Mouse (Mus musculus) layer of hippocampus, adult 9-11 months (tissue): ENCODE measurements around the gene 4933414I15Rik.

Experiments used
- DNase-seq: peaks from one replicate; pipeline ENCODE4 v3.0.0; 2022

Gene 4933414I15Rik

DNA sequence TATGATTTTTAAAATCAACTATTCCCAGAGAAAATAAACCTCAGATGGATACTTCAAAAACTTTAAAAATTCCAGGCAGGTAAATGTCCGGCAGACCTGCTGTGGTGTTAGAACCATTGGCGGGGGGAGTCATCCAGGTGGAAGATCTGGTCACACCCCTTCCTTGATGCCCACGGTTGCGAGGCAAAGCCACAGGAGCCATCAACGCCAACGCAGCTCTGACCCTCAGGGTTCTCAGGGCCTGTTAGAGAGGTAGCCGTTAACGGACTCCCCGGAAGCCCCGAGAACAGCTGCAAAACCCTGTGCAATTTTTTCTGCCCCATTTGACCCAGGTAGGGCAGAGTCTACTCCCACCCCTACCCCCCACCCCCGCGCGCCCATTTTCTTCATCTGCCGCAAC lies at the start of gene 4933414I15Rik:
4933414I15Rik (minus strand) TSS at position 260 of the 400 bp plus-strand sequence.
- no peak for DNase-seq

GRCm38 (mm10) chr11:50981667-50982066 lies 38.1 kb upstream of the 4933414I15Rik start, which contains the start of gene Olfr1377:
TSS of gene Olfr1377 (plus strand) at chr11:50981967.
- DNase-seq: no peak

DNA sequence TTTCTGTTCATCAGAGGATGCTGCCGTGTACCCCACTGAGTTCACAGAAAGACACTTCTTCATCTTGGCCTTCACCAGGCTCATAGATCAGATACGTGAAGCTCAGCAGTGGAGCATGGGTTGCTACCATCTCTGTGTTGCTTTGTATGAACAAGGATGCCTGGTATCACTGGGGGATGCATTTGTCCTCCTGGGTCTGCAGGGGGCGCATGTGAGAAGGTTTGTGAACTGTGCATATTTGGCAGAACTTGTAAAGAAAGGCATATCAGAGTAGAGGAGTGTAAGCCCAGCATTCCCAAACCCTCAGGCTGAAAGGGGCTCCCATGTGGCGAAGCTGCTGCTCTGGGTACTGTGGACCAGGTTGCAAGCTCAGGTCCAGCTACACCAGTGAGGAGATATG lies 33.7 kb upstream of the 4933414I15Rik start:
- DNase-seq: no peak

- no peak for DNase-seq
These were observed 22.7 kb upstream of the 4933414I15Rik start, which contains the start of gene Olfr1378 for GRCm38 (mm10) chr11:50966230-50966629. TSS of gene Olfr1378 (plus strand) at chr11:50966530.

DNA sequence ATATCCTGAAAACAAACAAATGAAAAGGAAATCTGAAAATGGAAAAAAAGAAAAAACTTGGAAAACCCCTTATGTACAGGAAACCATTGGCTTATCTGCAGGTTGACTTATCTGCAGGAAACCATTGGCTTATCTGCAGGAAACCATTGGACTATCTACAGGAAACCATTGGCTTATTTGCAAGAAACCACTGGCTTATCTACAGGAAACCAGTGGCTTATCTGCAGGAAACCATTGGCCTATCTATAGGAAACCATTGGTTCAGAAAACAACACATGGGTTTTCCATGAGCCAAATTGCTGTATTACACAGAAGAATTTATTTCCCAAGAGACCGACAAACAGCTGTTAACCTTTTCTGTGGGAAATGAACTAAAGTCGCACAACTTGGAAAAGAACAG lies 21.3 kb upstream of the 4933414I15Rik start:
- no peak for DNase-seq

GRCm38 (mm10) chr11:50953665-50954064 lies 10.1 kb upstream of the 4933414I15Rik start, which contains the start of gene Prop1:
TSS of gene Prop1 (minus strand) at chr11:50953765.
- DNase-seq: no peak

GRCm38 (mm10) chr11:50952290-50952689 lies 8.7 kb upstream of the 4933414I15Rik start:
- no peak for DNase-seq

- DNase-seq: no peak
These were observed 1.2 kb downstream of the 4933414I15Rik start for GRCm38 (mm10) chr11:50942386-50942785.

DNA sequence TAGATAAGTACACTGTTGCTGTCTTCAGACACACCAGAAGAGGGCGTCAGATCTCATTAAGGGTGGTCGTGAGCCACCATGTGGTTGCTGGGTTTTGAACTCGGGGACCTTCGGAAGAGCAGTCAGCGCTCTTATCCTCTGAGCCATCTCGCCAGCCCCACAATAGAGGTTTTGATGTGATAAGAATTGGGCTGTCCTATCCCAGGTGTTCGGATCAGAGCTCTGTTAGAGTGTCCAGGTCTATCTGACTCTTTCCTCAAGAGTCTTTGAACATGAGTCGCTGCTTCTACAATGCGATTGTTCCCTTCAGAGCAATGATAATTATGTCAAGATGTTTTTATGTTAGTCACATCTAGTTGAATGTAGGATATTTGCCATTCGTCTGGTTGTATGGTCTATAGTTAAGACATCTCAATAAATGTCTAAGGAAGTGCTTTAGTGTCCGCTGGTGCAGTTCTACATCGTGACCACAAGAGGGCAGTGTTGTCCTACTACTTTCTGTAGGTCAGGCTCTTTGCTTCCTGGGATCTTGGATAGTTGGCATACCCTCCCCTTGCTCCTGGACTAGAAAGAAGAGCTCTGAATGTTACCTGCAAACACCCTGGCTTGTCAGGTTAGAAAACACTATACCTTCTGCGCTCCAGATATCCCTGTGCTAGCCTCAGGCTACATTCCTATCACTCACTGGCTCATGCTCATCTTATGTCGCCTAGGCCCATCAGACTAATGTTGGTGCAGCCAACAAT lies 3.8 kb downstream of the 4933414I15Rik start:
- DNase-seq: no peak

GRCm38 (mm10) chr11:50938435-50938834 lies 5.1 kb downstream of the 4933414I15Rik start:
- DNase-seq: no peak

- DNase-seq: no peak
These were observed 11.5 kb downstream of the 4933414I15Rik start for GRCm38 (mm10) chr11:50932040-50932439.

DNA sequence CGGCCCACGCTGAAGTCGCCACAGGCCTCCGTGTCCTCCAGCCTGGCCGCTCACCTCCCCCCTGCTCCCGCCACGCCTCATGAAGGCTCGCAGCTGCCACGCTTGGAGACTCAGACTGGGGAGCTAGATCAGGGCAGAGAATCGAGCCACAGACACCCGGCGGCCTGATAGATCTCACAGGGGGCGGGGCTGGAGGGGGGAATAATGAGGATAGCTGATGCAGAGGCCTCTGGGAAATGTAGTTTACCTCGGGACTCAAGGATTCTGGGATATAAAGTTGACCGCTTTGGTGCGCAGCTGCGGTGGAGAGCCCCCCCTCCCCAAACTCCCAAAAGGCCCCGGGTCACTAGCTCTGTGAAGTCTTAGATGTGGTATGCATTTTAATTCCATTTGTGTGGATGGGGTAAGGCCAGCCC lies 12.1 kb downstream of the 4933414I15Rik start, which contains the start of gene Zfp354b:
Zfp354b (minus strand) TSS at position 183 of the 416 bp plus-strand sequence.
- DNase-seq: peak; percentile 92

- peak; percentile 21 for DNase-seq
These were observed 12.5 kb downstream of the 4933414I15Rik start for GRCm38 (mm10) chr11:50931021-50931420.

GRCm38 (mm10) chr11:50930469-50931014 lies 13.0 kb downstream of the 4933414I15Rik start:
- no peak for DNase-seq

- DNase-seq: peak; percentile 95
These were observed 27.8 kb downstream of the 4933414I15Rik start, which contains the start of gene Zfp2 for GRCm38 (mm10) chr11:50915671-50916320. TSS of gene Zfp2 (minus strand) at chr11:50916165.

DNA sequence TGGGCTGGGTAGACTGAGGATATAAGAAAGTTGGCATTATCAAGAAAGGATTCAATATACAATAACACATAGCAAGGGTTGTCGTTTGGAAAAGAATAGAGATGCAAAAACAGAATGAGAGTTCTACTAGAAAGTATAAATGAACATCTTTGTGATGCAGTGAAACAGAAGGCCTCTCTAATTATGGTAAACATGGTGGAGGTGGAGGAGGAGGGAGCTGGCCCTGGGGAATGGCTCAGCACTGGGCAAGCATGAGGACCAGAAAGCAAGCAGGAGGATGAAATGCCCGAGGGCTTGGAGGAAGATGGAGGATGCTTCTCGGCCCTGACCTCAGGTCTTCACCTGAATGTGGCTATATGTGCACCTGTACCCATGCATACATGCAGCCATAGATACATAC lies 29.1 kb downstream of the 4933414I15Rik start:
- no peak for DNase-seq

GRCm38 (mm10) chr11:50913301-50913700 lies 30.3 kb downstream of the 4933414I15Rik start:
- DNase-seq: no peak

DNA sequence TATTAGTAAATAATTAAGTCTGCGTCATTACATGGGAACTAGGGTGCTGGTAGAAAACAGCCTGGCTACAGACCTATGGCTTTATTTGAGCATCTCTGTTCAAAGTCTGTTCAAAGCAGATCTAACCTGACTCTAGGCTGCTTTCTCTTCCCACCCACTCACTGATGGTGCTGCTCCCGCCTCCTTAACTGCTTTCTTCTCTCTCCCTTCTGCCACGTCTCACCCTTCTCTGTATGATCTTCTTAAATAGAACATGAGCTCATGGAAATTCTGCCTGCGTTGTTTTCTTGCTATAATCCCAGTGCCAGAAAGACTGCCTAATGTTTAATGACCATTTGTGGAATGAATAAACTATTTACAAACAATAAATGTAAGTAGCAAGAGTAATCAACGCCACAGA lies 35.4 kb downstream of the 4933414I15Rik start:
- DNase-seq: peak; percentile 32

- DNase-seq: no peak
These were observed 46.2 kb downstream of the 4933414I15Rik start for GRCm38 (mm10) chr11:50897359-50897758.

DNA sequence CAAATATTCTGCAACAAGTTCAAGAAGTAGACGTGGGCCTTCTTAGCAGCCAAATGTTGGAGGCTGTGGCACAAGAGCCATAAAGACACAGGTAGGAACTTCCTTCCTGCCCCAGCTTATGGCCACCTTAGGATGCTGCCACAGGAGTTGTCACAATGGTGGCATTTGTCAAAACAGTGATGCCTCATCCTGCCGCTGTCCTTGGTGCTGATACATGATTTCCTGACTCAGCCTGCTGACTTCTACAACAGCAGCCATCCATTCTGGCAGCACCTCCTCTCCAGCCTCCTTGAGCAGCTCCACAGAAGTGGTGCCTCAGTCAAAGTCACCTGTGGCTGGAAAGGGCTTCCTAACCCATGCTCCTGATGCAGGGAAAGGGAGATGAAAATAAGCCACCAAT lies 51.1 kb downstream of the 4933414I15Rik start:
- DNase-seq: no peak
